Mouse (Mus musculus) limb, embryonic 12.5 days (tissue): Measurements from ENCODE around the gene B230217C12Rik. TPM values are rescaled to one million over a fixed set of nuclear protein-coding genes. Genes with fewer than 3 reads are reported as not detected.

ENCODE experiments used
- ATAC-seq: fragments of 200-750 bp; cut with Nextera tagmentation; 2 replicates; pipeline ENCODE4 v1.8.0; 2017; ENCODE audit warnings: low read depth, moderate TSS enrichment; ENCODE audit not compliant: insufficient number of reproducible peaks, insufficient read depth, low FRiP score, low TSS enrichment
- H3K27ac ChIP-seq: fragments of 300-500 bp; sonication (generic); 2 replicates; pipeline ENCODE4 v1.5.1; 2016; ENCODE audit warnings: mild to moderate bottlenecking, moderate library complexity
- H3K27me3 ChIP-seq: fragments of 300-500 bp; sonication (generic); 2 replicates; pipeline ENCODE4 v1.6.1; 2016; ENCODE audit warnings: mild to moderate bottlenecking, moderate library complexity
- H3K36me3 ChIP-seq: fragments of 300-500 bp; sonication (generic); 2 replicates; pipeline ENCODE4 v1.6.1; 2016; ENCODE audit warnings: mild to moderate bottlenecking, moderate library complexity
- H3K4me1 ChIP-seq: fragments of 300-500 bp; sonication (generic); replicated peaks from 2 replicates; pipeline ENCODE4 v1.6.1; 2016
- H3K4me2 ChIP-seq: fragments of 300-500 bp; sonication (generic); 2 replicates; pipeline ENCODE4 v1.6.1; 2016; ENCODE audit warnings: mild to moderate bottlenecking, moderate library complexity
- H3K4me3 ChIP-seq: fragments of 300-500 bp; sonication (generic); replicated peaks from 2 replicates; pipeline ENCODE4 v1.5.1; 2016; ENCODE audit warnings: mild to moderate bottlenecking
- H3K9ac ChIP-seq: fragments of 300-500 bp; sonication (generic); replicated peaks from 2 replicates; pipeline ENCODE4 v1.6.1; 2016; ENCODE audit warnings: mild to moderate bottlenecking, moderate library complexity
- H3K9me3 ChIP-seq: fragments of 300-500 bp; sonication (generic); 2 replicates; pipeline ENCODE4 v1.6.1; 2016; ENCODE audit warnings: mild to moderate bottlenecking, moderate library complexity
- WGBS: fragments of 180-500 bp; shearing (Covaris S2); methylation state at CpG from one replicate; pipeline ENCODE4 v1.1.7; 2016; 5-methylcytosine and 5-hydroxymethylcytosine counted together
- polyA plus RNA-seq: library from polyadenylated mRNA; unstranded; fragments of >200 nt; fragmentation: Nextera tagmentation; extraction: Ambion mirVana; gene quantifications from 2 replicates; pipeline ENCODE4 v1.2.1, GENCODE M21; 2016

Gene B230217C12Rik
- polyA plus RNA-seq, 1 experiment from 2014 or later, result 13.2 TPM

GRCm38 (mm10) chr11:97874396-97874795 lies 33.8 kb downstream of the B230217C12Rik start:
- no peak overlapping the region for H3K9ac ChIP-seq
- WGBS, result 88% methylated on average over 1 of the region's 1 CpGs
- ATAC-seq, result no peak
- 0 out of 2 replicates have a peak, but pooled peaks cover 5% of the 10 kb centered on the region for H3K4me1 ChIP-seq
- no peak overlapping the region for H3K4me3 ChIP-seq
- no peak overlapping the region for H3K4me2 ChIP-seq
- no peak overlapping the region for H3K27ac ChIP-seq
- no peaks in the 10 kb centered on the region for H3K9me3 ChIP-seq
- no peaks in the 10 kb centered on the region for H3K27me3 ChIP-seq
- no peaks in the 10 kb centered on the region for H3K36me3 ChIP-seq

DNA sequence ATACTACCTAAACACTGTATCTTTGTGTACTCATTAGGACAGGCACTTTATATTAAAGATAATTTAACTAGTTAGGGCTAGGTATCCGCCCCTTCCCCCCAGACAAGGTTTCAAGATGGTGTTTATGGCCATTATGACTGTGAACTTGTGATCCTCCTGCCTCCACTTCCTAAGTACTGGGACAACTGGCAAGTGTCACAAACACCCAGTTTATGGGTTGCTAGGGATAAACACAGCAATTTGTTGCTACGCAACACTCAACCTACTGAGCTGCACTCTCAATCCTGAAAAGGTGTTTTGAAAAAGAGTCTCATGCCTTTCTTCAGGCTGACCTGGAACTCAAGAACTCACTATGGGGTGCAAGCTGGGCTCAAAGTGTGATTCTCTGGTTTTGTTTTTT lies 36.8 kb downstream of the B230217C12Rik start:
- no peak overlapping the region for H3K4me3 ChIP-seq
- H3K9me3 ChIP-seq, result no peaks in the 10 kb centered on the region
- H3K4me1 ChIP-seq, result 0 out of 2 replicates have a peak, but pooled peaks cover 5% of the 10 kb centered on the region
- WGBS, result 27% methylated on average over 2 of the region's 2 CpGs
- H3K9ac ChIP-seq, result no peak overlapping the region
- ATAC-seq, result no peak
- H3K4me2 ChIP-seq, result no peak overlapping the region
- no peak overlapping the region for H3K27ac ChIP-seq
- H3K27me3 ChIP-seq, result no peaks in the 10 kb centered on the region
- no peaks in the 10 kb centered on the region for H3K36me3 ChIP-seq

- Histone ChIP-seq H3K9me3 (no peaks in the 10 kb centered on the region; the same call in 1 of the 2 replicates), H3K27me3 (no peaks in the 10 kb centered on the region), H3K4me3 (no peak overlapping the region), H3K4me1 (0 out of 2 replicates have a peak, but pooled peaks cover 5% of the 10 kb centered on the region), H3K27ac (no peak overlapping the region), H3K4me2 (no peak overlapping the region), H3K9ac (no peak overlapping the region), H3K36me3 (no peaks in the 10 kb centered on the region)
- WGBS, result 86% methylated on average over 4 of the region's 4 CpGs
- no peak for ATAC-seq
Measured at GRCm38 (mm10) chr11:97880362-97880761, 39.8 kb downstream of the B230217C12Rik start.

DNA sequence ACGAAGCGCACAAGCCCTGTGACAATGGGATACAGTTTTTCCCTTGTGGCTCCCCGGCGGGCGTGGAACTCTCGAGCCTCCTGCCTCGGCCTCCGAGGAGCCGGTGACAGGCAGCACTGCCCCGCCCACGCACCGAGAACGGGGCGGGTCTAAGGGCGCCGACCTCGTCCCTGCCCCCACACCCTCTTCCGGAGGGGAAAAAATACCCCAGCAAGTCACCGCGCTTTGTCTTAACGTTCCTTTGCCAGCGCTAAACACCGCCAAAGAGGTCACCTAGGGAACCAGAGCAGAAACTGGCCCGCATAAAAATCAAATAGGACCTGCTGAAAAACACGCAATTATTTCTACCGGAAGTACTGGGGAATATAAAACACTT lies 43.0 kb downstream of the B230217C12Rik start:
- no peak for ATAC-seq
- Histone ChIP-seq H3K27me3 (no peaks in the 10 kb centered on the region), H3K9me3 (no peaks in the 10 kb centered on the region; the same call in 1 of the 2 replicates), H3K4me1 (no peaks in the 10 kb centered on the region), H3K27ac (peak overlapping the region; percentile 87), H3K36me3 (no peaks in the 10 kb centered on the region), H3K4me3 (peak overlapping the region; percentile 49), H3K4me2 (peak overlapping the region; percentile 55), H3K9ac (peak overlapping the region; percentile 55)
- WGBS, result 8% methylated on average over 26 of the region's 26 CpGs

- H3K27ac ChIP-seq, result peak within 1 kb of the TSS; percentile 87
- WGBS, result under 1% methylated on average over 37 of the region's 37 CpGs
- peak within 1 kb of the TSS; percentile 55 for H3K4me2 ChIP-seq
- peak; percentile 94 for ATAC-seq
- H3K27me3 ChIP-seq, result no peaks in the 10 kb centered on the region
- no peaks in the 10 kb centered on the region for H3K4me1 ChIP-seq
- H3K36me3 ChIP-seq, result no peaks in the 10 kb centered on the region
- H3K4me3 ChIP-seq, result peak within 1 kb of the TSS; percentile 49
- H3K9ac ChIP-seq, result peak within 1 kb of the TSS; percentile 55
- no peaks in the 10 kb centered on the region; the same call in 1 of the 2 replicates for H3K9me3 ChIP-seq
Measured at GRCm38 (mm10) chr11:97883918-97884600, 43.5 kb downstream of the B230217C12Rik start, which contains the start of gene Fbxo47. Fbxo47 (minus strand) TSS chr11:97884154.

DNA sequence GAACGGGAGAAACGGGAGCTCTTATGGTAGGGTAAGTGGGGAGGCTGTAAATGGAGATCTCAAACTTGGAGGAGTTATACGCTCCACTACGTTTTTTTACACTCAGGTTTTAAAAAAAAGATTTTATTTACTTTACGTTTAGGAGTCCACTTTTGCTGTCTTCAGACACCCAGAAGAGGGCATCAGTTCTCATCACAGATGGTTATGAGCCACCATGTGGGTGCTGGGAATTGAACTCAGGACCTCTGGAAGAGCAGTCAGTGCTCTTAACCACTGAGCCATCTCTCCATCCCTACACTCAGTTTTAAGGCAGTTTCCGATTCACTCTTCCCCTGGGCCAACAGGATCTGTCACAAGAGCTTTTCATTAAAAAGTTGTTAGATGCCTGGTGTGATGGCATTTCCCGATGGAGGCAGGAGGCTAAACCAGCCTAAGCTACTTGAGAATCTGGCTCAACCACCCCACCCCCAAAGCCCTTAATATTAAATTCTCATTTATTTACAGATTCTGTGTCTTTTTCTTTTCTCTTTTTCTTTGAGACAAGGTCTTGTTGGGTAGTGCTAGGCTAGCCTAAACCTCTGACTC lies 44.1 kb downstream of the B230217C12Rik start:
- Histone ChIP-seq H3K9ac (no peak overlapping the region; the same call in 1 of the 2 replicates), H3K27ac (peak overlapping the region; percentile 87), H3K4me1 (no peaks in the 10 kb centered on the region), H3K36me3 (no peaks in the 10 kb centered on the region), H3K4me3 (peak overlapping the region; percentile 49), H3K4me2 (peak overlapping the region; percentile 55), H3K9me3 (no peaks in the 10 kb centered on the region; the same call in 1 of the 2 replicates), H3K27me3 (no peaks in the 10 kb centered on the region)
- 24% methylated on average over 7 of the region's 7 CpGs for WGBS
- 0 out of 2 replicates have a peak, but pooled peaks have one; percentile 1 for ATAC-seq

DNA sequence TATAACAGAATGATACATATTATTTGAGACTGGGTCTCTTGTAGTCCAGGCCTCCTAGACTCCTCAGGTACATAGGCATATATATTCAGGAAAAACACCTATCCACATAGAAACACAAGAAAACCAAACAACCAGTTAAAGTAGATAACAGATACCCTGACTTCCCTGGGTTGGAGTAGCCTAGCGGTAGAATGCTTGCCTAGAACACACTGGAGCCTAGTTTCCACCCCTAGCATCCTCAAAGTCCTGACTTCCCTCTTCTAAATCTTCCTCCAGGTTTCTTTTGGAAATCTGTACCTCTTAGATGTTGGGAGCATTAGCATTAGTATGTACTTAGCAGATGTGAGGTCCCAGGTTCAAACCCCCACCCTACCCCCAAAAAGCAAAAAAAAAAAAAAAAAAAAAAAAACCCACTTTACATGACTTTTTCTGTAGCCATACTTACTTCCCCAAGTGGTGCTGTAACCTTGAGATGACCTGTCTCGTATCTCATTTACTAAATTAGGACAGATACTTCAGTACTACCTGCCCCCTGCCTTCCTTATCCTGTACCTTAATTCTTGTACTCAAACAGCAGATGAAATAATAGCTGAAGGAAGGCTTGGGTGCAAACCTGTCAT lies 44.8 kb downstream of the B230217C12Rik start:
- no peak overlapping the region for H3K27ac ChIP-seq
- WGBS, result 92% methylated on average over 2 of the region's 2 CpGs
- H3K4me1 ChIP-seq, result no peaks in the 10 kb centered on the region
- H3K9ac ChIP-seq, result no peak overlapping the region
- peak overlapping the region; percentile 49; the same call in 1 of the 2 replicates for H3K4me3 ChIP-seq
- ATAC-seq, result no peak
- no peaks in the 10 kb centered on the region for H3K27me3 ChIP-seq
- H3K4me2 ChIP-seq, result 0 out of 2 replicates have a peak overlapping the region, but pooled peaks have one; percentile 55
- H3K36me3 ChIP-seq, result no peaks in the 10 kb centered on the region
- no peaks in the 10 kb centered on the region; the same call in 1 of the 2 replicates for H3K9me3 ChIP-seq

DNA sequence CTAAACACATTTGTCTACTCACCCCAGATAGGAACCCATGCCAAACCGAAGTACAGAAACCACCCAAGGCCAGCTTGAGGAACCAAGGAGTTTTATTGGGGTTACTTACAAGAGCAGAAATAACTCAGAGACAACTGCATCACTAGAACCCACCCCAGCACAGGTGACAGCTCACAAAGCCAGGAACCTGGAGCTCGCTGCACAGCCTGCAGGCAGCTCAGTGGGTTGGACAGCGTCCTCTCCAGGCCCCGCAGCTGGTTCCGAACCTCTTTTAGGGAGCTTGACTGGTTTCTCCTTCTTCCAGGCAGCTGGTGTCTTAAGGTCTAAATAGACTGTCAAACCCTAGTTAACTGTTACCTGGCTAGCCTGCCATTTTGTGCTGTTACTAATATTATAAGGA lies 51.2 kb downstream of the B230217C12Rik start:
- Histone ChIP-seq H3K27me3 (no peaks in the 10 kb centered on the region), H3K4me1 (no peaks in the 10 kb centered on the region), H3K4me3 (no peak overlapping the region), H3K4me2 (no peak overlapping the region), H3K36me3 (no peaks in the 10 kb centered on the region), H3K27ac (no peak overlapping the region), H3K9ac (no peak overlapping the region), H3K9me3 (no peaks in the 10 kb centered on the region)
- WGBS, result 83% methylated on average over 5 of the region's 5 CpGs
- ATAC-seq, result no peak

Other genes starting within 250 kb of the B230217C12Rik start
- gene Epop, start 211.1 kb upstream of the B230217C12Rik start, polyA plus RNA-seq, result 16.4 and 16.9 TPM in 2 replicates
- gene Mllt6, start 177.4 kb upstream of the B230217C12Rik start, polyA plus RNA-seq, result 2.8 and 2.9 TPM in 2 replicates
- gene Cisd3, start 155.0 kb upstream of the B230217C12Rik start, polyA plus RNA-seq, result 10.0 and 11.3 TPM in 2 replicates
- 20.2 and 20.3 TPM in 2 replicates for gene Pcgf2, start 140.3 kb upstream of the B230217C12Rik start, polyA plus RNA-seq
- 481 TPM in 2 replicates for gene Psmb3, start 137.4 kb upstream of the B230217C12Rik start, polyA plus RNA-seq
- gene Pip4k2b, start 96.1 kb upstream of the B230217C12Rik start, polyA plus RNA-seq, result 2.2 and 2.7 TPM in 2 replicates
- 24.6 and 25.6 TPM in 2 replicates for gene Cwc25, start 74.2 kb upstream of the B230217C12Rik start, polyA plus RNA-seq
- 0.37 TPM in 1 of 2 replicates, not detected in the other for gene 1700001P01Rik, start 64.9 kb upstream of the B230217C12Rik start, polyA plus RNA-seq
- 513 and 518 TPM in 2 replicates for gene Rpl23, start 58.3 kb upstream of the B230217C12Rik start, polyA plus RNA-seq
- 110 and 120 TPM in 2 replicates for gene Lasp1, start 41.8 kb upstream of the B230217C12Rik start, polyA plus RNA-seq
- 0.60 and 0.92 TPM in 2 replicates for gene Fbxo47, start 43.4 kb downstream of the B230217C12Rik start, polyA plus RNA-seq
- 0.12 TPM in 1 of 2 replicates, not detected in the other for gene Plxdc1, start 145.7 kb downstream of the B230217C12Rik start, polyA plus RNA-seq
- gene Arl5c, start 155.4 kb downstream of the B230217C12Rik start, polyA plus RNA-seq, result 5.9 and 7.1 TPM in 2 replicates
- gene Cacnb1, start 182.3 kb downstream of the B230217C12Rik start, polyA plus RNA-seq, result 13.2 and 16.0 TPM in 2 replicates
- 1,014 and 1,051 TPM in 2 replicates for gene Rpl19, start 185.9 kb downstream of the B230217C12Rik start, polyA plus RNA-seq
- 0.31 and 0.68 TPM in 2 replicates for gene Stac2, start 212.7 kb downstream of the B230217C12Rik start, polyA plus RNA-seq